In genomic region chrX:13229891-13230614, GRCm38 (mm10) we compare ENCODE assay signal across 7 mouse cellular contexts. TPM values are rescaled to one million over a fixed set of nuclear protein-coding genes. Genes with fewer than 3 reads are reported as not detected.
A peak's percentile ranks its signal among the peaks of the same experiment; 100 is the strongest.
DNase-seq lines count a peak whose midpoint lies in the region; ATAC-seq and TF ChIP-seq lines count a peak whose summit lies in the region.

No protein-coding gene starts in this region.

- peak; percentile 50 for ATAC-seq in forebrain, embryonic 16.5 days
- ATAC-seq in lung, embryonic 16.5 days (ENCODE audit: low read depth), result peak; percentile 53
- peak; percentile 50; the same call in 1 of the 2 replicates for ATAC-seq in stomach, embryonic 14.5 days (ENCODE audit: insufficient number of reproducible peaks, insufficient read depth, low FRiP score, low read depth)

- 24% methylated on average over 8 of the region's 8 CpGs for WGBS in forebrain, embryonic 16.5 days
- WGBS in kidney, adult 2 months, result 5% methylated on average over 8 of the region's 8 CpGs
- WGBS in lung, embryonic 16.5 days, result 29% methylated on average over 8 of the region's 8 CpGs
- WGBS in stomach, embryonic 14.5 days, result 23% methylated on average over 8 of the region's 8 CpGs

- no peaks in the 10 kb centered on the region for H3K27me3 ChIP-seq in forebrain, embryonic 16.5 days (replicated peaks; ENCODE audit: control insufficient read depth, insufficient read depth, low read length)
- no peaks in the 10 kb centered on the region for H3K27me3 ChIP-seq in kidney, adult 2 months (replicated peaks; ENCODE audit: control insufficient read depth, insufficient read depth, low read length)
- peaks cover under 1% of the 10 kb centered on the region; the same call in 1 of the 2 replicates for H3K27me3 ChIP-seq in lung, embryonic 16.5 days (ENCODE audit: control insufficient read depth, insufficient read depth, low read depth, low read length)
- no peaks in the 10 kb centered on the region for H3K27me3 ChIP-seq in stomach, embryonic 14.5 days (ENCODE audit: control insufficient read depth, insufficient read depth, low read length)

- peak overlapping the region; percentile 87 for H3K27ac ChIP-seq in forebrain, embryonic 16.5 days (ENCODE audit: low read length)
- H3K27ac ChIP-seq in kidney, adult 2 months (ENCODE audit: insufficient read depth, low read depth, low read length), result peak overlapping the region; percentile 94
- H3K27ac ChIP-seq in lung, embryonic 16.5 days (ENCODE audit: low read length), result peak overlapping the region; percentile 89
- peak overlapping the region; percentile 52 for H3K27ac ChIP-seq in stomach, embryonic 14.5 days (ENCODE audit: low read length)

- peak overlapping the region; percentile 45 for H3K4me3 ChIP-seq in forebrain, embryonic 16.5 days (replicated peaks; ENCODE audit: low read length)
- peak overlapping the region; percentile 61 for H3K4me3 ChIP-seq in kidney, adult 2 months (ENCODE audit: insufficient read depth, low read depth, low read length)
- H3K4me3 ChIP-seq in lung, embryonic 16.5 days (ENCODE audit: low read length), result peak overlapping the region; percentile 52
- H3K4me3 ChIP-seq in stomach, embryonic 14.5 days (ENCODE audit: low read depth, low read length), result peak overlapping the region; percentile 21

- peaks cover 5% of the 10 kb centered on the region for H3K4me1 ChIP-seq in forebrain, embryonic 16.5 days (replicated peaks; ENCODE audit: control insufficient read depth, insufficient read depth, low read length)
- H3K4me1 ChIP-seq in kidney, adult 2 months (ENCODE audit: control insufficient read depth, insufficient read depth, low read length), result no peaks in the 10 kb centered on the region
- H3K4me1 ChIP-seq in lung, embryonic 16.5 days (replicated peaks; ENCODE audit: control insufficient read depth, insufficient read depth, low read length), result no peaks in the 10 kb centered on the region
- no peaks in the 10 kb centered on the region for H3K4me1 ChIP-seq in stomach, embryonic 14.5 days (ENCODE audit: control insufficient read depth, insufficient read depth, low read length)

- H3K4me2 ChIP-seq in forebrain, embryonic 16.5 days (ENCODE audit: low read length), result peak overlapping the region; percentile 61
- peak overlapping the region; percentile 61 for H3K4me2 ChIP-seq in lung, embryonic 16.5 days (ENCODE audit: low read depth, low read length)
- H3K4me2 ChIP-seq in stomach, embryonic 14.5 days (replicated peaks; ENCODE audit: low read depth, low read length), result peak overlapping the region; percentile 37

- TF ChIP-seq CTCF in kidney, adult 2 months (conservative IDR thresholded peaks at IDR 0.05; ENCODE audit: insufficient read depth, insufficient read length, low read depth, low read length), result peak; percentile 20; the same call in 1 of the 2 replicates

- no peaks in the 10 kb centered on the region for H3K9me3 ChIP-seq in forebrain, embryonic 16.5 days (ENCODE audit: control insufficient read depth, low read length)
- no peaks in the 10 kb centered on the region for H3K9me3 ChIP-seq in lung, embryonic 16.5 days (ENCODE audit: control insufficient read depth, low read length)
- no peaks in the 10 kb centered on the region for H3K9me3 ChIP-seq in stomach, embryonic 14.5 days (ENCODE audit: control insufficient read depth, low read depth, low read length)

- DNase-seq in 416B (ENCODE audit: low read depth), result peak; percentile 68
- DNase-seq in CD8-positive naive resting alpha-beta T cell, adult 2 months (ENCODE audit: low read depth in 2 of 2, low spot score in 2 of 2), result peak; percentile 6 to 14
- DNase-seq in cerebellum, adult 8-10 months, result peak; percentile 34
- peak; percentile 73 for DNase-seq in kidney, adult 2 months

- H3K9ac ChIP-seq in forebrain, embryonic 16.5 days (replicated peaks; ENCODE audit: low read depth, low read length), result peak overlapping the region; percentile 48
- peak overlapping the region; percentile 68 for H3K9ac ChIP-seq in lung, embryonic 16.5 days (ENCODE audit: low read length)
- no peak overlapping the region for H3K9ac ChIP-seq in stomach, embryonic 14.5 days (replicated peaks; ENCODE audit: low read depth, low read length)

- H3K36me3 ChIP-seq in forebrain, embryonic 16.5 days (ENCODE audit: control insufficient read depth, insufficient read depth), result no peaks in the 10 kb centered on the region
- H3K36me3 ChIP-seq in kidney, adult 2 months (ENCODE audit: control insufficient read depth, insufficient read depth, low read length), result no peaks in the 10 kb centered on the region
- H3K36me3 ChIP-seq in lung, embryonic 16.5 days (ENCODE audit: control insufficient read depth, insufficient read depth, low read length), result no peaks in the 10 kb centered on the region
- H3K36me3 ChIP-seq in stomach, embryonic 14.5 days (ENCODE audit: control insufficient read depth, insufficient read depth, low read length), result no peaks in the 10 kb centered on the region

- TF ChIP-seq POLR2A in kidney, adult 2 months (IDR thresholded peaks at IDR 0.05; ENCODE audit: low read depth, low read length), result no peak

RNA-seq across cellular contexts. Expression of gene Ddx3x, which starts 50.7 kb away (rescaled TPM):
- polyA plus RNA-seq in forebrain, embryonic 16.5 days (2015; fragmentation: Nextera tagmentation; extraction: Ambion mirVana), result 121 and 133 TPM in 2 replicates
- polyA plus RNA-seq in kidney, adult 2 months (2012; rRNA removed), result 38.9 and 41.4 TPM in 2 replicates
- polyA plus RNA-seq in lung, embryonic 16.5 days (2015; fragmentation: Nextera tagmentation; extraction: Ambion mirVana), result 115 TPM in 2 replicates
- 147 and 156 TPM in 2 replicates for polyA plus RNA-seq in stomach, embryonic 14.5 days (2014; fragmentation: Nextera tagmentation; extraction: Ambion mirVana)

Comparison
In these comparisons a context has a peak if more than half of its experiments do, and no peak if none do; other contexts are left out.
1. Peak in every context shown above with its lines: DNase-seq, ATAC-seq, H3K4me3 ChIP-seq and H3K27ac ChIP-seq.
2. DNase-seq: peak in every context shown above with its lines; median percentile 73 in kidney, adult 2 months; 68 in 416B; 34 in cerebellum, adult 8-10 months; 10 in CD8-positive naive resting alpha-beta T cell, adult 2 months.